Mouse (Mus musculus) mesoderm, embryonic 11.5 days (tissue): ENCODE data around the gene Spata21.

Source experiments
- DNase-seq: peaks from one replicate; pipeline ENCODE4 v3.0.0-alpha.2; 2012; ENCODE audit warnings: low read depth, low spot score

The Spata21 gene

DNA sequence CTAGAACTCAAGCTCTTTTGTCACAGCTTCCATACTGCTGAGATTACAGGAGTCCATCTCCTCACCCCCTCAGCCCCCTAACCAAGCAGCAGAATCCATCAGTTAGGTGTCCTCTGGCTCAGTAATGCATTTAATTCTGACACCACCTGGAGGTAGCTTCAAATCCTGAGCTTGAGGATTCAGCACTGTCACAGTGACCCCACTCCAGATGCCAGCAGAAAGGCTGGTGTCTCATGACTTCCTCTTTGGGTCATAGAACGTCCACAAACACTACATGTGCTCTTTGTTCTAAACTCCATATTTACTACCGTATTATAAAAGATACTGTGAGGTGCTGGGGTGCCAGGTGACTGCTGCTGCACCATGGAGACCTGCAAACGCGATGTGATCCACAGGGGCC is 69.4 kb downstream of the Spata21 start:
- DNase-seq, result no peak

- no peak for DNase-seq
Observed at GRCm38 (mm10) chr4:141158609-141159008, 70.5 kb downstream of the Spata21 start.

- no peak for DNase-seq
Observed at GRCm38 (mm10) chr4:141159093-141159492, 71.0 kb downstream of the Spata21 start.

- DNase-seq, result no peak
Observed at GRCm38 (mm10) chr4:141159666-141160065, 71.5 kb downstream of the Spata21 start.

GRCm38 (mm10) chr4:141160193-141160592 is 72.1 kb downstream of the Spata21 start:
- no peak for DNase-seq

- DNase-seq, result no peak
Observed at GRCm38 (mm10) chr4:141161699-141162208, 73.6 kb downstream of the Spata21 start.
